Mouse (Mus musculus) intestine, embryonic 15.5 days (tissue): ENCODE data around the gene Zfp385b. TPM values are rescaled to one million over a fixed set of nuclear protein-coding genes. Genes with fewer than 3 reads are reported as not detected.
"Not testable (repeated sequence)": the region's sequence is repeated elsewhere in the genome, so short reads cannot be mapped to it uniquely, and the experiment has no call there.

ENCODE experiments used
- ATAC-seq: fragments of 200-750 bp; cut with Nextera tagmentation; 2 replicates; pipeline ENCODE4 v1.8.0; 2017; ENCODE audit warnings: moderate TSS enrichment, moderate library complexity
- H3K27ac ChIP-seq: fragments of 300-500 bp; sonication (generic); 2 replicates; pipeline ENCODE4 v1.5.1; 2015; ENCODE audit warnings: mild to moderate bottlenecking, inconsistent platforms
- H3K27me3 ChIP-seq: fragments of 300-500 bp; sonication (generic); replicated peaks from 2 replicates; pipeline ENCODE4 v1.6.1; 2015; ENCODE audit warnings: inconsistent platforms
- H3K36me3 ChIP-seq: fragments of 300-500 bp; sonication (generic); 2 replicates; pipeline ENCODE4 v1.6.1; 2015; ENCODE audit warnings: inconsistent platforms
- H3K4me1 ChIP-seq: fragments of 300-500 bp; sonication (generic); replicated peaks from 2 replicates; pipeline ENCODE4 v1.6.1; 2015; ENCODE audit warnings: inconsistent platforms
- H3K4me2 ChIP-seq: fragments of 300-500 bp; sonication (generic); replicated peaks from 2 replicates; pipeline ENCODE4 v1.6.1; 2015; ENCODE audit warnings: mild to moderate bottlenecking, inconsistent platforms
- H3K4me3 ChIP-seq: fragments of 300-500 bp; sonication (generic); replicated peaks from 2 replicates; pipeline ENCODE4 v1.5.1; 2015; ENCODE audit warnings: inconsistent platforms
- H3K9ac ChIP-seq: fragments of 300-500 bp; sonication (generic); 2 replicates; pipeline ENCODE4 v1.6.1; 2015; ENCODE audit warnings: inconsistent platforms
- H3K9me3 ChIP-seq: fragments of 300-500 bp; sonication (generic); 2 replicates; pipeline ENCODE4 v1.6.1; 2016; ENCODE audit warnings: inconsistent platforms
- WGBS: fragments of 180-500 bp; shearing (Covaris S2); methylation state at CpG from one replicate; pipeline ENCODE4 v1.1.7; 2015; 5-methylcytosine and 5-hydroxymethylcytosine counted together
- polyA plus RNA-seq: library from polyadenylated mRNA; unstranded; fragments of >200 nt; fragmentation: Nextera tagmentation; extraction: Ambion mirVana; gene quantifications from 2 replicates; pipeline ENCODE4 v1.2.1, GENCODE M21; 2015

Gene Zfp385b
- polyA plus RNA-seq, 1 experiment from 2014 or later: 7.5 TPM

GRCm38 (mm10) chr2:77460011-77460410 is 359.4 kb downstream of the Zfp385b start:
- H3K9me3 ChIP-seq: no peaks in the 10 kb centered on the region
- H3K4me1 ChIP-seq: no peaks in the 10 kb centered on the region
- H3K27me3 ChIP-seq: no peaks in the 10 kb centered on the region
- no peak overlapping the region for H3K9ac ChIP-seq
- H3K4me2 ChIP-seq: no peak overlapping the region
- H3K27ac ChIP-seq: no peak overlapping the region
- H3K36me3 ChIP-seq: no peaks in the 10 kb centered on the region
- 70% methylated on average over 6 of the region's 6 CpGs for WGBS
- ATAC-seq: no peak
- no peak overlapping the region for H3K4me3 ChIP-seq

- 94% methylated on average over 6 of the region's 6 CpGs for WGBS
- H3K9me3 ChIP-seq: no peaks in the 10 kb centered on the region
- no peak overlapping the region for H3K9ac ChIP-seq
- H3K4me3 ChIP-seq: no peak overlapping the region
- no peak for ATAC-seq
- no peaks in the 10 kb centered on the region for H3K27me3 ChIP-seq
- H3K27ac ChIP-seq: no peak overlapping the region
- no peaks in the 10 kb centered on the region for H3K4me1 ChIP-seq
- H3K4me2 ChIP-seq: no peak overlapping the region
- H3K36me3 ChIP-seq: no peaks in the 10 kb centered on the region
Measured at GRCm38 (mm10) chr2:77458431-77458830, 361.0 kb downstream of the Zfp385b start.

GRCm38 (mm10) chr2:77457120-77457519 is 362.3 kb downstream of the Zfp385b start:
- WGBS: 48% methylated on average over 1 of the region's 1 CpGs
- no peaks in the 10 kb centered on the region for H3K4me1 ChIP-seq
- no peak overlapping the region for H3K9ac ChIP-seq
- no peak overlapping the region for H3K4me2 ChIP-seq
- no peak overlapping the region for H3K4me3 ChIP-seq
- ATAC-seq: no peak
- no peak overlapping the region for H3K27ac ChIP-seq
- no peaks in the 10 kb centered on the region for H3K27me3 ChIP-seq
- H3K9me3 ChIP-seq: no peaks in the 10 kb centered on the region
- no peaks in the 10 kb centered on the region for H3K36me3 ChIP-seq

GRCm38 (mm10) chr2:77456602-77457001 is 362.8 kb downstream of the Zfp385b start:
- H3K4me3 ChIP-seq: no peak overlapping the region
- WGBS: 43% methylated on average over 4 of the region's 4 CpGs
- H3K9ac ChIP-seq: no peak overlapping the region
- H3K36me3 ChIP-seq: no peaks in the 10 kb centered on the region
- H3K9me3 ChIP-seq: no peaks in the 10 kb centered on the region
- H3K27me3 ChIP-seq: no peaks in the 10 kb centered on the region
- no peak overlapping the region for H3K4me2 ChIP-seq
- ATAC-seq: 0 out of 2 replicates have a peak, but pooled peaks have one; percentile 56
- H3K4me1 ChIP-seq: no peaks in the 10 kb centered on the region
- no peak overlapping the region for H3K27ac ChIP-seq

- Histone ChIP-seq H3K4me2 (no peak overlapping the region), H3K9ac (no peak overlapping the region), H3K27ac (no peak overlapping the region), H3K4me1 (no peaks in the 10 kb centered on the region), H3K27me3 (no peaks in the 10 kb centered on the region), H3K9me3 (no peaks in the 10 kb centered on the region), H3K36me3 (no peaks in the 10 kb centered on the region), H3K4me3 (no peak overlapping the region)
- 70% methylated on average over 7 of the region's 7 CpGs for WGBS
- no peak for ATAC-seq
Measured at GRCm38 (mm10) chr2:77454341-77454937, 365.0 kb downstream of the Zfp385b start.

GRCm38 (mm10) chr2:77453786-77454185 is 365.7 kb downstream of the Zfp385b start:
- no peak for ATAC-seq
- H3K4me1 ChIP-seq: no peaks in the 10 kb centered on the region
- no peak overlapping the region for H3K4me3 ChIP-seq
- no peaks in the 10 kb centered on the region for H3K9me3 ChIP-seq
- no peak overlapping the region for H3K27ac ChIP-seq
- 53% methylated on average over 3 of the region's 3 CpGs for WGBS
- H3K27me3 ChIP-seq: no peaks in the 10 kb centered on the region
- no peak overlapping the region for H3K9ac ChIP-seq
- H3K4me2 ChIP-seq: no peak overlapping the region
- no peaks in the 10 kb centered on the region for H3K36me3 ChIP-seq

- H3K36me3 ChIP-seq, H3K4me2 ChIP-seq, ATAC-seq, H3K4me1 ChIP-seq, H3K27ac ChIP-seq, H3K9ac ChIP-seq, H3K27me3 ChIP-seq, H3K4me3 ChIP-seq, H3K9me3 ChIP-seq: not testable (repeated sequence)
- WGBS: 57% methylated on average over 5 of the region's 5 CpGs
Measured at GRCm38 (mm10) chr2:77450017-77450416, 369.4 kb downstream of the Zfp385b start.

GRCm38 (mm10) chr2:77448951-77449480 is 370.4 kb downstream of the Zfp385b start:
- WGBS: 28% methylated on average over 8 of the region's 8 CpGs
- Histone ChIP-seq H3K36me3 (no peaks in the 10 kb centered on the region), H3K4me2 (no peak overlapping the region), H3K27me3 (no peaks in the 10 kb centered on the region), H3K27ac (no peak overlapping the region), H3K4me3 (no peak overlapping the region), H3K4me1 (no peaks in the 10 kb centered on the region), H3K9ac (no peak overlapping the region), H3K9me3 (no peaks in the 10 kb centered on the region)
- no peak for ATAC-seq

GRCm38 (mm10) chr2:77444282-77444681 is 375.2 kb downstream of the Zfp385b start:
- no peak overlapping the region for H3K4me2 ChIP-seq
- no peak overlapping the region for H3K9ac ChIP-seq
- H3K9me3 ChIP-seq: no peaks in the 10 kb centered on the region
- no peak overlapping the region for H3K4me3 ChIP-seq
- WGBS: 86% methylated on average over 8 of the region's 8 CpGs
- no peak for ATAC-seq
- no peaks in the 10 kb centered on the region for H3K36me3 ChIP-seq
- no peak overlapping the region for H3K27ac ChIP-seq
- H3K27me3 ChIP-seq: no peaks in the 10 kb centered on the region
- no peaks in the 10 kb centered on the region for H3K4me1 ChIP-seq

GRCm38 (mm10) chr2:77440591-77440990 is 378.8 kb downstream of the Zfp385b start:
- no peaks in the 10 kb centered on the region for H3K4me1 ChIP-seq
- no peak overlapping the region for H3K4me2 ChIP-seq
- H3K27me3 ChIP-seq: no peaks in the 10 kb centered on the region
- no peak for ATAC-seq
- no peak overlapping the region for H3K27ac ChIP-seq
- H3K9ac ChIP-seq: no peak overlapping the region
- H3K9me3 ChIP-seq: no peaks in the 10 kb centered on the region
- 84% methylated on average over 2 of the region's 2 CpGs for WGBS
- H3K4me3 ChIP-seq: no peak overlapping the region
- H3K36me3 ChIP-seq: no peaks in the 10 kb centered on the region

- H3K27ac ChIP-seq: no peak overlapping the region
- H3K4me1 ChIP-seq: no peaks in the 10 kb centered on the region
- H3K9ac ChIP-seq: no peak overlapping the region
- no peaks in the 10 kb centered on the region for H3K27me3 ChIP-seq
- H3K4me2 ChIP-seq: no peak overlapping the region
- no peak for ATAC-seq
- H3K9me3 ChIP-seq: no peaks in the 10 kb centered on the region
- no peaks in the 10 kb centered on the region for H3K36me3 ChIP-seq
- WGBS: 80% methylated on average over 9 of the region's 9 CpGs
- no peak overlapping the region for H3K4me3 ChIP-seq
Measured at GRCm38 (mm10) chr2:77436241-77436759, 383.1 kb downstream of the Zfp385b start.

GRCm38 (mm10) chr2:77419476-77419875 is 400.0 kb downstream of the Zfp385b start:
- H3K4me3 ChIP-seq: no peak overlapping the region
- 58% methylated on average over 10 of the region's 10 CpGs for WGBS
- no peak for ATAC-seq

GRCm38 (mm10) chr2:77418078-77418477 is 401.4 kb downstream of the Zfp385b start:
- no peaks in the 10 kb centered on the region for H3K27me3 ChIP-seq
- H3K9me3 ChIP-seq: no peaks in the 10 kb centered on the region
- no peak overlapping the region for H3K9ac ChIP-seq
- no peaks in the 10 kb centered on the region for H3K4me1 ChIP-seq
- WGBS: 62% methylated on average over 5 of the region's 5 CpGs
- no peak overlapping the region for H3K27ac ChIP-seq
- no peaks in the 10 kb centered on the region for H3K36me3 ChIP-seq
- no peak overlapping the region for H3K4me2 ChIP-seq
- no peak for ATAC-seq
- H3K4me3 ChIP-seq: no peak overlapping the region

More at GRCm38 (mm10) chr2:77419476-77419875, 400.0 kb downstream of the Zfp385b start:
- H3K27me3 ChIP-seq: no peaks in the 10 kb centered on the region
- no peaks in the 10 kb centered on the region for H3K9me3 ChIP-seq
- H3K36me3 ChIP-seq: no peaks in the 10 kb centered on the region
- H3K27ac ChIP-seq: no peak overlapping the region
- H3K4me1 ChIP-seq: no peaks in the 10 kb centered on the region
- no peak overlapping the region for H3K4me2 ChIP-seq
- H3K9ac ChIP-seq: no peak overlapping the region
